Mouse (Mus musculus): ENCODE measurements around the gene Snap23. TPM values are rescaled to one million over a fixed set of nuclear protein-coding genes. Genes with fewer than 3 reads are reported as not detected.
"Not testable (repeated sequence)": the region's sequence is repeated elsewhere in the genome, so short reads cannot be mapped to it uniquely, and the experiment has no call there.

The Snap23 gene
- polyA plus RNA-seq, 1 experiment, result 19.0 TPM

GRCm38 (mm10) chr2:120565363-120565762 lies 2.1 kb upstream of the Snap23 start:
- no peaks in the 10 kb centered on the region for H3K36me3 ChIP-seq (ENCODE audit: control insufficient read depth, insufficient read depth, low read length)
- H3K27me3 ChIP-seq (replicated peaks; ENCODE audit: control insufficient read depth, insufficient read depth, low read length), result no peaks in the 10 kb centered on the region
- 73% methylated on average over 2 of the region's 2 CpGs for WGBS
- TF ChIP-seq CTCF (conservative IDR thresholded peaks at IDR 0.05; ENCODE audit: insufficient read depth, insufficient read length, low read depth, low read length) (no peak), POLR2A (IDR thresholded peaks at IDR 0.05; ENCODE audit: low read depth, low read length) (no peak)
- H3K4me1 ChIP-seq (ENCODE audit: control insufficient read depth, insufficient read depth, low read length), result peaks cover 8% of the 10 kb centered on the region; the same call in 1 of the 2 replicates
- no peak for DNase-seq
- H3K4me3 ChIP-seq (ENCODE audit: insufficient read depth, low read depth, low read length), result no peak overlapping the region
- no peak overlapping the region for H3K27ac ChIP-seq (ENCODE audit: insufficient read depth, low read depth, low read length)

- Histone ChIP-seq H3K27me3 (replicated peaks; ENCODE audit: control insufficient read depth, insufficient read depth, low read length) (no peaks in the 10 kb centered on the region), H3K36me3 (ENCODE audit: control insufficient read depth, insufficient read depth, low read length) (no peaks in the 10 kb centered on the region), H3K4me1 (ENCODE audit: control insufficient read depth, insufficient read depth, low read length) (peaks cover 15% of the 10 kb centered on the region; the same call in 1 of the 2 replicates), H3K4me3 (ENCODE audit: insufficient read depth, low read depth, low read length) (peak overlapping the region; percentile 93), H3K27ac (ENCODE audit: insufficient read depth, low read depth, low read length) (peak overlapping the region; percentile 98)
- 2% methylated on average over 22 of the region's 22 CpGs for WGBS
- DNase-seq, result no peak
- TF ChIP-seq CTCF (conservative IDR thresholded peaks at IDR 0.05; ENCODE audit: insufficient read depth, insufficient read length, low read depth, low read length) (no peak), POLR2A (IDR thresholded peaks at IDR 0.05; ENCODE audit: low read depth, low read length) (no peak)
Measured at GRCm38 (mm10) chr2:120567798-120568320, 388 bp downstream of the Snap23 start.

- peak; percentile 87 for DNase-seq
- 0 out of 2 replicates have a peak overlapping the region, but pooled peaks have one; percentile 47 for H3K27ac ChIP-seq (ENCODE audit: insufficient read depth, low read depth, low read length)
- no peak overlapping the region for H3K4me3 ChIP-seq (ENCODE audit: insufficient read depth, low read depth, low read length)
- 66% methylated on average over 3 of the region's 3 CpGs for WGBS
- no peak for TF ChIP-seq POLR2A (IDR thresholded peaks at IDR 0.05; ENCODE audit: low read depth, low read length)
- peaks cover 10% of the 10 kb centered on the region; the same call in 1 of the 2 replicates for H3K4me1 ChIP-seq (ENCODE audit: control insufficient read depth, insufficient read depth, low read length)
- no peaks in the 10 kb centered on the region for H3K36me3 ChIP-seq (ENCODE audit: control insufficient read depth, insufficient read depth, low read length)
- no peaks in the 10 kb centered on the region for H3K27me3 ChIP-seq (replicated peaks; ENCODE audit: control insufficient read depth, insufficient read depth, low read length)
Measured at GRCm38 (mm10) chr2:120571081-120571480, 3.6 kb downstream of the Snap23 start.

- H3K27me3 ChIP-seq (replicated peaks; ENCODE audit: control insufficient read depth, insufficient read depth, low read length); H3K36me3 ChIP-seq (ENCODE audit: control insufficient read depth, insufficient read depth, low read length); DNase-seq; H3K27ac ChIP-seq (ENCODE audit: insufficient read depth, low read depth, low read length); H3K4me1 ChIP-seq (ENCODE audit: control insufficient read depth, insufficient read depth, low read length); H3K4me3 ChIP-seq (ENCODE audit: insufficient read depth, low read depth, low read length): not testable (repeated sequence)
- WGBS, result 87% methylated on average over 3 of the region's 3 CpGs
Measured at GRCm38 (mm10) chr2:120572161-120572560, 4.7 kb downstream of the Snap23 start.

- Histone ChIP-seq H3K4me3 (ENCODE audit: insufficient read depth, low read depth, low read length) (no peak overlapping the region), H3K27me3 (replicated peaks; ENCODE audit: control insufficient read depth, insufficient read depth, low read length) (no peaks in the 10 kb centered on the region), H3K4me1 (ENCODE audit: control insufficient read depth, insufficient read depth, low read length) (peaks cover 11% of the 10 kb centered on the region; the same call in 1 of the 2 replicates), H3K27ac (ENCODE audit: insufficient read depth, low read depth, low read length) (no peak overlapping the region), H3K36me3 (ENCODE audit: control insufficient read depth, insufficient read depth, low read length) (no peaks in the 10 kb centered on the region)
- 79% methylated on average over 3 of the region's 3 CpGs for WGBS
- TF ChIP-seq POLR2A (IDR thresholded peaks at IDR 0.05; ENCODE audit: low read depth, low read length), result no peak
- TF ChIP-seq CTCF (conservative IDR thresholded peaks at IDR 0.05; ENCODE audit: insufficient read depth, insufficient read length, low read depth, low read length), result no peak
- no peak for DNase-seq
Measured at GRCm38 (mm10) chr2:120575121-120575520, 7.7 kb downstream of the Snap23 start.

GRCm38 (mm10) chr2:120575978-120576377 lies 8.5 kb downstream of the Snap23 start:
- H3K27me3 ChIP-seq (replicated peaks; ENCODE audit: control insufficient read depth, insufficient read depth, low read length), result no peaks in the 10 kb centered on the region
- peaks cover 11% of the 10 kb centered on the region; the same call in 1 of the 2 replicates for H3K4me1 ChIP-seq (ENCODE audit: control insufficient read depth, insufficient read depth, low read length)
- no peak for TF ChIP-seq POLR2A (IDR thresholded peaks at IDR 0.05; ENCODE audit: low read depth, low read length)
- no peak for TF ChIP-seq CTCF (conservative IDR thresholded peaks at IDR 0.05; ENCODE audit: insufficient read depth, insufficient read length, low read depth, low read length)
- 87% methylated on average over 2 of the region's 2 CpGs for WGBS
- H3K36me3 ChIP-seq (ENCODE audit: control insufficient read depth, insufficient read depth, low read length), result no peaks in the 10 kb centered on the region
- no peak for DNase-seq
- H3K4me3 ChIP-seq (ENCODE audit: insufficient read depth, low read depth, low read length), result no peak overlapping the region
- no peak overlapping the region for H3K27ac ChIP-seq (ENCODE audit: insufficient read depth, low read depth, low read length)

- TF ChIP-seq CTCF (conservative IDR thresholded peaks at IDR 0.05; ENCODE audit: insufficient read depth, insufficient read length, low read depth, low read length) (no peak), POLR2A (IDR thresholded peaks at IDR 0.05; ENCODE audit: low read depth, low read length) (no peak)
- H3K4me1 ChIP-seq (ENCODE audit: control insufficient read depth, insufficient read depth, low read length), result peaks cover 4% of the 10 kb centered on the region; the same call in 1 of the 2 replicates
- no peak for DNase-seq
- no peak overlapping the region for H3K4me3 ChIP-seq (ENCODE audit: insufficient read depth, low read depth, low read length)
- WGBS, result 73% methylated on average over 4 of the region's 4 CpGs
- no peaks in the 10 kb centered on the region for H3K36me3 ChIP-seq (ENCODE audit: control insufficient read depth, insufficient read depth, low read length)
- no peak overlapping the region for H3K27ac ChIP-seq (ENCODE audit: insufficient read depth, low read depth, low read length)
- no peaks in the 10 kb centered on the region for H3K27me3 ChIP-seq (replicated peaks; ENCODE audit: control insufficient read depth, insufficient read depth, low read length)
Measured at GRCm38 (mm10) chr2:120577799-120578198, 10.3 kb downstream of the Snap23 start.

Measured in kidney, adult 2 months (tissue).